Mouse (Mus musculus) heart, postnatal 0 days (tissue): ENCODE measurements at regions not wholly inside any gene's neighbourhood (a gene's known extent, or its start where the extent isn't known, plus 50 kb on each side); places are given as distances from the start of the nearest gene placed in this dataset.

Experiments used
- CTCF ChIP-seq: IDR thresholded peaks from 2 replicates; pipeline ENCODE4 v1.5.1; 2016; ENCODE audit warnings: antibody characterized with exemption, control low read depth, low read depth
- EP300 ChIP-seq: IDR thresholded peaks from 2 replicates; pipeline ENCODE4 v1.6.1; 2016; ENCODE audit warnings: antibody characterized with exemption, low read depth

DNA sequence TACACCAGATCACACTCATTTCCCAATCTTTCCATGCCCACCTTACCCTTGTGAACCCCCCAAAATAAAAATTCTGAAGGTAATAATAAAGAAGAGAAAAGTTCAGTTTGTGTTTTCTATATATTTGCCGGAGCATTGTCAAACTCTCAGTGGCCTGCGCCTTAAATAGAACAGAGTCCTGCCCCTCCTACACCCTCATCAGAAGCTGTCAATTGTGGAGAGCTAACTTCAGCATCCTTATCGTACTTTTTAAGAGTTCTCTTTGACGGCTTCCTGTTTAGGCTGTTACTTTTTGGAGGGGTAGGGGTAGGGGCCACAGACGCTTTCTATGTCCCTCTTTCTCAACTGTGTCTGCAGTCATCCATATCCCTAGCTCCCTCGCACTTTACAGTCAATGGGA lies 77.5 kb downstream of the Cxcl12 start:
- TF ChIP-seq CTCF (no peak), EP300 (no peak)
